Mouse (Mus musculus) embryonic facial prominence, embryonic 12.5 days (tissue): ENCODE results near the gene Tbc1d17. TPM values are rescaled to one million over a fixed set of nuclear protein-coding genes. Genes with fewer than 3 reads are reported as not detected.
A peak's percentile ranks its signal among the peaks of the same experiment; 100 is the strongest.

Source experiments
- ATAC-seq: fragments of 200-750 bp; cut with Nextera tagmentation; 2 replicates; pipeline ENCODE4 v1.8.0; 2017; ENCODE audit not compliant: insufficient number of reproducible peaks, insufficient read depth, low FRiP score, low TSS enrichment
- H3K27ac ChIP-seq: fragments of 300-500 bp; sonication (generic); 2 replicates; pipeline ENCODE4 v1.5.1; 2016; ENCODE audit warnings: mild to moderate bottlenecking
- H3K27me3 ChIP-seq: fragments of 300-500 bp; sonication (generic); 2 replicates; pipeline ENCODE4 v1.6.1; 2016; ENCODE audit warnings: mild to moderate bottlenecking, moderate library complexity
- H3K36me3 ChIP-seq: fragments of 300-500 bp; sonication (generic); 2 replicates; pipeline ENCODE4 v1.6.1; 2016; ENCODE audit warnings: mild to moderate bottlenecking
- H3K4me1 ChIP-seq: fragments of 300-500 bp; sonication (generic); 2 replicates; pipeline ENCODE4 v1.6.1; 2016
- H3K4me2 ChIP-seq: fragments of 300-500 bp; sonication (generic); replicated peaks from 2 replicates; pipeline ENCODE4 v1.6.1; 2016; ENCODE audit warnings: mild to moderate bottlenecking, moderate library complexity
- H3K4me3 ChIP-seq: fragments of 300-500 bp; sonication (generic); 2 replicates; pipeline ENCODE4 v1.5.1; 2016; ENCODE audit warnings: mild to moderate bottlenecking
- H3K9ac ChIP-seq: fragments of 300-500 bp; sonication (generic); 2 replicates; pipeline ENCODE4 v1.6.1; 2016; ENCODE audit warnings: mild to moderate bottlenecking, moderate library complexity
- H3K9me3 ChIP-seq: fragments of 300-500 bp; sonication (generic); 2 replicates; pipeline ENCODE4 v1.6.1; 2016; ENCODE audit warnings: mild to moderate bottlenecking, moderate library complexity
- WGBS: fragments of 180-500 bp; shearing (Covaris S2); methylation state at CpG from one replicate; pipeline ENCODE4 v1.1.7; 2016; 5-methylcytosine and 5-hydroxymethylcytosine counted together
- polyA plus RNA-seq: library from polyadenylated mRNA; unstranded; fragments of >200 nt; fragmentation: Nextera tagmentation; extraction: Ambion mirVana; gene quantifications from 2 replicates; pipeline ENCODE4 v1.2.1, GENCODE M21; 2016

Tbc1d17 gene
- polyA plus RNA-seq, 1 experiment from 2014 or later: 105 TPM

- no peaks in the 10 kb centered on the region for H3K9me3 ChIP-seq
- peak overlapping the region; percentile 75 for H3K4me3 ChIP-seq
- H3K9ac ChIP-seq: peak overlapping the region; percentile 78
- WGBS: 30% methylated on average over 8 of the region's 8 CpGs
- peaks cover 18% of the 10 kb centered on the region for H3K36me3 ChIP-seq
- no peaks in the 10 kb centered on the region for H3K27me3 ChIP-seq
- no peak for ATAC-seq
- H3K4me2 ChIP-seq: peak overlapping the region; percentile 80
- H3K4me1 ChIP-seq: peaks cover 34% of the 10 kb centered on the region
- peak overlapping the region; percentile 92; the same call in 1 of the 2 replicates for H3K27ac ChIP-seq
Measured at GRCm38 (mm10) chr7:44857905-44858304, 9.0 kb upstream of the Tbc1d17 start.

GRCm38 (mm10) chr7:44857042-44857552 lies 8.2 kb upstream of the Tbc1d17 start, which contains the start of gene Pnkp:
Gene Pnkp, plus strand, starts transcription at chr7:44857139.
- Histone ChIP-seq H3K27ac (peak within 1 kb of the TSS; percentile 92), H3K27me3 (no peaks in the 10 kb centered on the region), H3K9ac (peak within 1 kb of the TSS; percentile 78), H3K36me3 (peaks cover 17% of the 10 kb centered on the region), H3K4me2 (peak within 1 kb of the TSS; percentile 80), H3K9me3 (no peaks in the 10 kb centered on the region), H3K4me1 (peaks cover 40% of the 10 kb centered on the region), H3K4me3 (peak within 1 kb of the TSS; percentile 75)
- under 1% methylated on average over 32 of the region's 32 CpGs for WGBS
- peak; percentile 8; the same call in 1 of the 2 replicates for ATAC-seq

GRCm38 (mm10) chr7:44856265-44856916 lies 7.5 kb upstream of the Tbc1d17 start:
- H3K9me3 ChIP-seq: no peaks in the 10 kb centered on the region
- peak overlapping the region; percentile 92 for H3K27ac ChIP-seq
- peak overlapping the region; percentile 80 for H3K4me2 ChIP-seq
- WGBS: 61% methylated on average over 9 of the region's 9 CpGs
- no peak overlapping the region for H3K9ac ChIP-seq
- H3K4me1 ChIP-seq: peaks cover 40% of the 10 kb centered on the region
- H3K4me3 ChIP-seq: peak overlapping the region; percentile 75
- ATAC-seq: no peak
- H3K36me3 ChIP-seq: peaks cover 12% of the 10 kb centered on the region; the same call in 1 of the 2 replicates
- no peaks in the 10 kb centered on the region for H3K27me3 ChIP-seq

GRCm38 (mm10) chr7:44855036-44855435 lies 6.2 kb upstream of the Tbc1d17 start:
- peak overlapping the region; percentile 44 for H3K4me3 ChIP-seq
- 43% methylated on average over 10 of the region's 10 CpGs for WGBS
- peaks cover 13% of the 10 kb centered on the region; the same call in 1 of the 2 replicates for H3K36me3 ChIP-seq
- H3K27ac ChIP-seq: peak overlapping the region; percentile 89
- peak overlapping the region; percentile 54 for H3K9ac ChIP-seq
- H3K9me3 ChIP-seq: no peaks in the 10 kb centered on the region
- H3K4me1 ChIP-seq: peaks cover 42% of the 10 kb centered on the region
- H3K27me3 ChIP-seq: no peaks in the 10 kb centered on the region
- no peak for ATAC-seq
- H3K4me2 ChIP-seq: peak overlapping the region; percentile 74

- H3K27ac ChIP-seq: peak overlapping the region; percentile 89
- H3K9me3 ChIP-seq: no peaks in the 10 kb centered on the region
- H3K36me3 ChIP-seq: peaks cover 13% of the 10 kb centered on the region; the same call in 1 of the 2 replicates
- H3K4me1 ChIP-seq: peaks cover 42% of the 10 kb centered on the region
- WGBS: 2% methylated on average over 45 of the region's 45 CpGs
- peak overlapping the region; percentile 44 for H3K4me3 ChIP-seq
- H3K27me3 ChIP-seq: no peaks in the 10 kb centered on the region
- peak overlapping the region; percentile 74 for H3K4me2 ChIP-seq
- 0 out of 2 replicates have a peak, but pooled peaks have one; percentile 11 for ATAC-seq
- H3K9ac ChIP-seq: peak overlapping the region; percentile 54
Measured at GRCm38 (mm10) chr7:44854356-44855031, 5.6 kb upstream of the Tbc1d17 start.

- Histone ChIP-seq H3K4me1 (peaks cover 42% of the 10 kb centered on the region), H3K9me3 (no peaks in the 10 kb centered on the region), H3K9ac (peak overlapping the region; percentile 54), H3K27ac (peak overlapping the region; percentile 89), H3K4me2 (peak overlapping the region; percentile 74), H3K4me3 (peak overlapping the region; percentile 44), H3K27me3 (no peaks in the 10 kb centered on the region), H3K36me3 (peaks cover 13% of the 10 kb centered on the region; the same call in 1 of the 2 replicates)
- WGBS: 37% methylated on average over 26 of the region's 26 CpGs
- no peak for ATAC-seq
Measured at GRCm38 (mm10) chr7:44853596-44854355, 4.9 kb upstream of the Tbc1d17 start.

- H3K27ac ChIP-seq: no peak overlapping the region
- peaks cover 37% of the 10 kb centered on the region for H3K4me1 ChIP-seq
- no peaks in the 10 kb centered on the region for H3K27me3 ChIP-seq
- no peak overlapping the region for H3K4me2 ChIP-seq
- no peak overlapping the region for H3K9ac ChIP-seq
- H3K4me3 ChIP-seq: no peak overlapping the region
- no peaks in the 10 kb centered on the region for H3K9me3 ChIP-seq
- ATAC-seq: no peak
- peaks cover 13% of the 10 kb centered on the region; the same call in 1 of the 2 replicates for H3K36me3 ChIP-seq
- WGBS: 93% methylated on average over 2 of the region's 2 CpGs
Measured at GRCm38 (mm10) chr7:44853065-44853464, 4.2 kb upstream of the Tbc1d17 start.

GRCm38 (mm10) chr7:44852259-44853027 lies 3.6 kb upstream of the Tbc1d17 start:
- H3K4me3 ChIP-seq: 0 out of 2 replicates have a peak overlapping the region, but pooled peaks have one; percentile 5
- H3K36me3 ChIP-seq: peaks cover 13% of the 10 kb centered on the region; the same call in 1 of the 2 replicates
- H3K27me3 ChIP-seq: no peaks in the 10 kb centered on the region
- no peak overlapping the region for H3K4me2 ChIP-seq
- no peak for ATAC-seq
- 93% methylated on average over 36 of the region's 36 CpGs for WGBS
- no peak overlapping the region for H3K9ac ChIP-seq
- H3K4me1 ChIP-seq: peaks cover 38% of the 10 kb centered on the region
- 0 out of 2 replicates have a peak overlapping the region, but pooled peaks have one; percentile 25 for H3K27ac ChIP-seq
- H3K9me3 ChIP-seq: no peaks in the 10 kb centered on the region

GRCm38 (mm10) chr7:44851625-44852234 lies 2.9 kb upstream of the Tbc1d17 start:
- Histone ChIP-seq H3K4me1 (peaks cover 39% of the 10 kb centered on the region), H3K4me2 (no peak overlapping the region), H3K9ac (peak overlapping the region; percentile 81; the same call in 1 of the 2 replicates), H3K9me3 (no peaks in the 10 kb centered on the region), H3K36me3 (peaks cover 16% of the 10 kb centered on the region), H3K27me3 (no peaks in the 10 kb centered on the region), H3K27ac (no peak overlapping the region), H3K4me3 (peak overlapping the region; percentile 77; the same call in 1 of the 2 replicates)
- 92% methylated on average over 12 of the region's 12 CpGs for WGBS
- ATAC-seq: no peak

- peaks cover 23% of the 10 kb centered on the region for H3K36me3 ChIP-seq
- WGBS: 78% methylated on average over 8 of the region's 8 CpGs
- H3K4me1 ChIP-seq: peaks cover 34% of the 10 kb centered on the region
Measured at GRCm38 (mm10) chr7:44850789-44851624, 2.1 kb upstream of the Tbc1d17 start.

More at GRCm38 (mm10) chr7:44850789-44851624, 2.1 kb upstream of the Tbc1d17 start:
- Histone ChIP-seq H3K4me2 (peak overlapping the region; percentile 85), H3K9ac (peak overlapping the region; percentile 81), H3K27me3 (no peaks in the 10 kb centered on the region), H3K9me3 (no peaks in the 10 kb centered on the region), H3K4me3 (peak overlapping the region; percentile 77), H3K27ac (peak overlapping the region; percentile 96)
- no peak for ATAC-seq
